Mouse (Mus musculus): ENCODE measurements around the gene Ncoa3. TPM values are rescaled to one million over a fixed set of nuclear protein-coding genes. Genes with fewer than 3 reads are reported as not detected.

Gene Ncoa3
- polyA plus RNA-seq, 1 experiment from 2014 or later, result 11.6 TPM

- 80% methylated on average over 9 of the region's 9 CpGs for WGBS
- H3K27ac ChIP-seq (ENCODE audit: low read depth, low read length), result peak overlapping the region; percentile 29; the same call in 1 of the 2 replicates
- no peak overlapping the region for H3K4me3 ChIP-seq (ENCODE audit: low read length)
- no peaks in the 10 kb centered on the region for H3K36me3 ChIP-seq (ENCODE audit: control insufficient read depth, insufficient read depth, low read length)
- no peak overlapping the region for H3K9ac ChIP-seq (ENCODE audit: low read depth, low read length)
- H3K4me1 ChIP-seq (ENCODE audit: control insufficient read depth, insufficient read depth, low read depth, low read length), result peaks cover 11% of the 10 kb centered on the region
- ATAC-seq, result no peak
- H3K4me2 ChIP-seq (ENCODE audit: low read length), result no peak overlapping the region
- H3K27me3 ChIP-seq (replicated peaks; ENCODE audit: control insufficient read depth, insufficient read depth, low read length), result no peaks in the 10 kb centered on the region; the same call in 1 of the 2 replicates
- H3K9me3 ChIP-seq (ENCODE audit: control insufficient read depth, low read length), result no peaks in the 10 kb centered on the region
These were observed 113.5 kb downstream of the Ncoa3 start for GRCm38 (mm10) chr2:166105911-166106310.

DNA sequence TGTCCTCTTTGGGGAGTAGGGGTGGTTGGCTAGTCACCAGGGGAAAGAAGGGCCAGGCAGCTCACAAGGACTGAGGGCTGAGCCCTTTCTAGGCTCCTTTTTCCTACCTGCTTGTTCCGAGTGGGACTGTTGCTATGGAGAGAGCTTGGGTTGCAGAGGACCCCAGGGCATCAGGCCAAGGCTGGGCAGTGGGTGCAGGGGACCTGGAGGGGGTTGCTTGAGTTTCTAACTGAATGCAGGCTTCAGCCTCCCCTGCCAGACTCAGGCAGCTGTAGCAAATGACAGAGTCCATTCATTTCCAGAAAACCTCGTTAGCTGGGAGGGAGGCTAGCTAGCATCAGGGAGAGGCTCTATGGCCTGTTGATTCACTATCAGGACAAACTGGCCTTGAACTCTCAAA, 114.2 kb downstream of the Ncoa3 start:
- no peak overlapping the region for H3K4me3 ChIP-seq (ENCODE audit: low read length)
- peak overlapping the region; percentile 34 for H3K27ac ChIP-seq (ENCODE audit: low read depth, low read length)
- ATAC-seq, result peak; percentile 77
- no peaks in the 10 kb centered on the region for H3K9me3 ChIP-seq (ENCODE audit: control insufficient read depth, low read length)
- no peaks in the 10 kb centered on the region; the same call in 1 of the 2 replicates for H3K27me3 ChIP-seq (replicated peaks; ENCODE audit: control insufficient read depth, insufficient read depth, low read length)
- H3K4me1 ChIP-seq (ENCODE audit: control insufficient read depth, insufficient read depth, low read depth, low read length), result peaks cover 9% of the 10 kb centered on the region
- H3K9ac ChIP-seq (ENCODE audit: low read depth, low read length), result no peak overlapping the region
- WGBS, result 43% methylated on average over 2 of the region's 2 CpGs
- H3K4me2 ChIP-seq (ENCODE audit: low read length), result no peak overlapping the region
- no peaks in the 10 kb centered on the region for H3K36me3 ChIP-seq (ENCODE audit: control insufficient read depth, insufficient read depth, low read length)

- H3K9ac ChIP-seq (ENCODE audit: low read depth, low read length), result no peak overlapping the region
- no peak for ATAC-seq
- no peaks in the 10 kb centered on the region; the same call in 1 of the 2 replicates for H3K27me3 ChIP-seq (replicated peaks; ENCODE audit: control insufficient read depth, insufficient read depth, low read length)
- H3K9me3 ChIP-seq (ENCODE audit: control insufficient read depth, low read length), result no peaks in the 10 kb centered on the region
- no peak overlapping the region for H3K27ac ChIP-seq (ENCODE audit: low read depth, low read length)
- H3K4me1 ChIP-seq (ENCODE audit: control insufficient read depth, insufficient read depth, low read depth, low read length), result peaks cover 9% of the 10 kb centered on the region
- no peak overlapping the region for H3K4me3 ChIP-seq (ENCODE audit: low read length)
- WGBS, result 44% methylated on average over 5 of the region's 5 CpGs
- H3K4me2 ChIP-seq (ENCODE audit: low read length), result no peak overlapping the region
- no peaks in the 10 kb centered on the region for H3K36me3 ChIP-seq (ENCODE audit: control insufficient read depth, insufficient read depth, low read length)
These were observed 115.5 kb downstream of the Ncoa3 start for GRCm38 (mm10) chr2:166107911-166108310.

GRCm38 (mm10) chr2:166108326-166108725, 115.9 kb downstream of the Ncoa3 start:
- Histone ChIP-seq H3K9ac (ENCODE audit: low read depth, low read length) (no peak overlapping the region), H3K4me3 (ENCODE audit: low read length) (no peak overlapping the region), H3K4me1 (ENCODE audit: control insufficient read depth, insufficient read depth, low read depth, low read length) (peaks cover 9% of the 10 kb centered on the region), H3K27ac (ENCODE audit: low read depth, low read length) (no peak overlapping the region), H3K27me3 (replicated peaks; ENCODE audit: control insufficient read depth, insufficient read depth, low read length) (no peaks in the 10 kb centered on the region; the same call in 1 of the 2 replicates), H3K9me3 (ENCODE audit: control insufficient read depth, low read length) (no peaks in the 10 kb centered on the region), H3K36me3 (ENCODE audit: control insufficient read depth, insufficient read depth, low read length) (no peaks in the 10 kb centered on the region), H3K4me2 (ENCODE audit: low read length) (no peak overlapping the region)
- ATAC-seq, result no peak
- 26% methylated on average over 4 of the region's 4 CpGs for WGBS

GRCm38 (mm10) chr2:166110764-166111163, 118.3 kb downstream of the Ncoa3 start:
- H3K4me3 ChIP-seq (ENCODE audit: low read length), result no peak overlapping the region
- ATAC-seq, result no peak
- H3K27me3 ChIP-seq (replicated peaks; ENCODE audit: control insufficient read depth, insufficient read depth, low read length), result no peaks in the 10 kb centered on the region; the same call in 1 of the 2 replicates
- H3K9me3 ChIP-seq (ENCODE audit: control insufficient read depth, low read length), result no peaks in the 10 kb centered on the region
- H3K4me1 ChIP-seq (ENCODE audit: control insufficient read depth, insufficient read depth, low read depth, low read length), result peaks cover 9% of the 10 kb centered on the region
- H3K9ac ChIP-seq (ENCODE audit: low read depth, low read length), result no peak overlapping the region
- no peak overlapping the region for H3K4me2 ChIP-seq (ENCODE audit: low read length)
- H3K27ac ChIP-seq (ENCODE audit: low read depth, low read length), result no peak overlapping the region
- 73% methylated on average over 8 of the region's 8 CpGs for WGBS
- no peaks in the 10 kb centered on the region for H3K36me3 ChIP-seq (ENCODE audit: control insufficient read depth, insufficient read depth, low read length)

DNA sequence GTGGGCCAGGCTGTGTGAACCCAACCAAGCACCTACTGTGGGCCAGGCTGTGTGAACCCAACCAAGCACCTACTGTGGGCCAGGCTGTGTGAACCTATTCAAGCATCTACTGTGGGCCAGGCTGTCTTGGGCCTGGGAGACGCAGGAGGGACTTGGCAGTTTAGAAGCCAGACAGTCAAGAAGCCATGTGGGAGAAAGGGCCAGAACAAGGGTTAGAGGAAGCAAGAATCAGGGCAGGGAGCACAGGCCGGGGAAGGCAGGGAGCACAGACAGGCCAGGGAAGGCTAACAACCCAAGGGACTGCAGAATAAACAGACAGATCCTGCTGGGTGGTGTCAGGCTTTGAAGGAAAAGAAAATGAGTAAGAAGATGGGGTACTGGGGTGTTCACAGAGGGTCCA, 118.8 kb downstream of the Ncoa3 start:
- Histone ChIP-seq H3K4me1 (ENCODE audit: control insufficient read depth, insufficient read depth, low read depth, low read length) (peaks cover 9% of the 10 kb centered on the region), H3K4me3 (ENCODE audit: low read length) (no peak overlapping the region), H3K9ac (ENCODE audit: low read depth, low read length) (no peak overlapping the region), H3K36me3 (ENCODE audit: control insufficient read depth, insufficient read depth, low read length) (peaks cover 4% of the 10 kb centered on the region; the same call in 1 of the 2 replicates), H3K27ac (ENCODE audit: low read depth, low read length) (no peak overlapping the region), H3K4me2 (ENCODE audit: low read length) (no peak overlapping the region), H3K9me3 (ENCODE audit: control insufficient read depth, low read length) (no peaks in the 10 kb centered on the region), H3K27me3 (replicated peaks; ENCODE audit: control insufficient read depth, insufficient read depth, low read length) (no peaks in the 10 kb centered on the region)
- WGBS, result 83% methylated on average over 2 of the region's 2 CpGs
- no peak for ATAC-seq

- no peaks in the 10 kb centered on the region for H3K27me3 ChIP-seq (replicated peaks; ENCODE audit: control insufficient read depth, insufficient read depth, low read length)
- no peak for ATAC-seq
These were observed 119.4 kb downstream of the Ncoa3 start for GRCm38 (mm10) chr2:166111831-166112250.

GRCm38 (mm10) chr2:166112986-166113385, 120.5 kb downstream of the Ncoa3 start:
- Histone ChIP-seq H3K27me3 (replicated peaks; ENCODE audit: control insufficient read depth, insufficient read depth, low read length) (no peaks in the 10 kb centered on the region), H3K4me1 (ENCODE audit: control insufficient read depth, insufficient read depth, low read depth, low read length) (peaks cover under 1% of the 10 kb centered on the region; the same call in 1 of the 2 replicates), H3K27ac (ENCODE audit: low read depth, low read length) (no peak overlapping the region), H3K9ac (ENCODE audit: low read depth, low read length) (no peak overlapping the region), H3K36me3 (ENCODE audit: control insufficient read depth, insufficient read depth, low read length) (peaks cover 4% of the 10 kb centered on the region; the same call in 1 of the 2 replicates), H3K4me2 (ENCODE audit: low read length) (no peak overlapping the region), H3K9me3 (ENCODE audit: control insufficient read depth, low read length) (no peaks in the 10 kb centered on the region), H3K4me3 (ENCODE audit: low read length) (no peak overlapping the region)
- no peak for ATAC-seq
- WGBS, result 94% methylated on average over 11 of the region's 11 CpGs

More at GRCm38 (mm10) chr2:166111831-166112250, 119.4 kb downstream of the Ncoa3 start:
- Histone ChIP-seq H3K4me3 (ENCODE audit: low read length) (no peak overlapping the region), H3K27ac (ENCODE audit: low read depth, low read length) (no peak overlapping the region), H3K9me3 (ENCODE audit: control insufficient read depth, low read length) (no peaks in the 10 kb centered on the region), H3K36me3 (ENCODE audit: control insufficient read depth, insufficient read depth, low read length) (peaks cover 4% of the 10 kb centered on the region; the same call in 1 of the 2 replicates), H3K9ac (ENCODE audit: low read depth, low read length) (no peak overlapping the region), H3K4me1 (ENCODE audit: control insufficient read depth, insufficient read depth, low read depth, low read length) (peaks cover 4% of the 10 kb centered on the region), H3K4me2 (ENCODE audit: low read length) (no peak overlapping the region)
- WGBS, result 36% methylated on average over 10 of the region's 10 CpGs

DNA sequence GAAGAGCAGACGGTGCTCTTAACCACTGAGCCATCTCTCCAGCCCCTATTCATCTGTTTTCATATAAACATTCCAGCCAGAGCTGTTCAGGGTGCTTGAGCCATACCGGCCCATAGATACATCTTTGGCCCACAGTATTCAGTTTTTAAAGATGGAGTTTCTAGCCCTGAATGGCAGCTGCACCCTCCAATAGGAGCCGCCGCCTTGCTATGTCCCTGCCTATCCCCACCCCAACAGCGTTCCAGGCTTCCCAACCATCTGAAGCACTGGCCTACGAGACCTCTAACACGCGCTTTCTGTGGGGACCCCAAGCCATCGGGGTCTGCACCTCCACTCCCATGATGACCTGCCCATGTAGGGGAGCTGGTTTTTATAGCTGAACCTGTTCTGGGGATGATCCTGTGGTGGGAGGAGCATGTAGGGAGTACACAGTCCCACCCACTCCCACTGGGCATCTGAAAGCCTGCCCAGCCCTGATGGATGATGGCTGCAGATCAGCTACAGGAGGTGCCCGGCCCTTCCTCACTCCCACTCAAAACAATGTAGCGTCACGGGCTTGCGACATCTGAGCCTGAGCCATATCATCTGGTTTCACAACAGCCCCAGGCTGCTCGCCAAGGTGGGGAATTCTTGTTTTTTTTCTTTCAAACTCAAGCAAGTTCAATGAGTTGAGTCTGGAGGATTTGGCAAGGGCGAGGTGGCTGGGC, 123.3 kb downstream of the Ncoa3 start:
- 87% methylated on average over 15 of the region's 15 CpGs for WGBS
- Histone ChIP-seq H3K27me3 (replicated peaks; ENCODE audit: control insufficient read depth, insufficient read depth, low read length) (no peaks in the 10 kb centered on the region), H3K4me2 (ENCODE audit: low read length) (no peak overlapping the region), H3K27ac (ENCODE audit: low read depth, low read length) (no peak overlapping the region), H3K4me1 (ENCODE audit: control insufficient read depth, insufficient read depth, low read depth, low read length) (no peaks in the 10 kb centered on the region), H3K4me3 (ENCODE audit: low read length) (no peak overlapping the region), H3K9me3 (ENCODE audit: control insufficient read depth, low read length) (no peaks in the 10 kb centered on the region), H3K9ac (ENCODE audit: low read depth, low read length) (no peak overlapping the region), H3K36me3 (ENCODE audit: control insufficient read depth, insufficient read depth, low read length) (peaks cover 4% of the 10 kb centered on the region; the same call in 1 of the 2 replicates)
- ATAC-seq, result no peak
